Mouse (Mus musculus) spleen, adult 2 months (tissue): Measurements from ENCODE around the gene Emg1. TPM values are rescaled to one million over a fixed set of nuclear protein-coding genes. Genes with fewer than 3 reads are reported as not detected.
A peak's percentile ranks its signal among the peaks of the same experiment; 100 is the strongest.

Source experiments
- DNase-seq, 2 experiments: peaks; one replicate each; pipeline versions ENCODE4 v3.0.0 to v3.0.0-alpha.2; 2012 to 2021; ENCODE audit warnings: low spot score in 2 of 2, low read depth in 1 of 2
- H3K27ac ChIP-seq: fragments of 200-500 bp; 2 replicates; pipeline ENCODE4 v1.5.1; 2012; ENCODE audit warnings: low read length, inconsistent platforms; ENCODE audit not compliant: insufficient read depth
- H3K27me3 ChIP-seq: fragments of 200-500 bp; 2 replicates; pipeline ENCODE4 v1.6.1; 2012; ENCODE audit warnings: mild to moderate bottlenecking, moderate library complexity, low read length, inconsistent platforms; ENCODE audit not compliant: control insufficient read depth, insufficient read depth
- H3K36me3 ChIP-seq: fragments of 200-500 bp; 2 replicates; pipeline ENCODE4 v1.6.1; 2012; ENCODE audit warnings: mild to moderate bottlenecking, low read length, inconsistent platforms; ENCODE audit not compliant: control insufficient read depth, insufficient read depth
- H3K4me1 ChIP-seq: fragments of 200-500 bp; 2 replicates; pipeline ENCODE4 v1.6.1; 2011; ENCODE audit warnings: inconsistent platforms; ENCODE audit not compliant: control insufficient read depth, insufficient read depth, insufficient read length
- H3K4me3 ChIP-seq: fragments of 200-500 bp; 2 replicates; pipeline ENCODE4 v1.5.1; 2011; ENCODE audit warnings: mild to moderate bottlenecking, inconsistent platforms; ENCODE audit not compliant: insufficient read depth, insufficient read length; ENCODE audit errors: extremely low read depth
- CTCF ChIP-seq: fragments of 200-500 bp; IDR thresholded peaks from 2 replicates; pipeline ENCODE4 v1.5.1; 2011; ENCODE audit warnings: mild to moderate bottlenecking, inconsistent platforms; ENCODE audit not compliant: insufficient read depth, insufficient read length, insufficient replicate concordance; ENCODE audit errors: extremely low read depth
- POLR2A ChIP-seq: fragments of 200-500 bp; IDR thresholded peaks from 2 replicates; pipeline ENCODE4 v1.6.1; 2011; ENCODE audit warnings: low read depth, low read length, inconsistent platforms
- WGBS: fragments of 180-500 bp; shearing (Covaris S2); methylation state at CpG from one replicate; pipeline ENCODE4 v1.1.7; 2018; 5-methylcytosine and 5-hydroxymethylcytosine counted together
- polyA plus RNA-seq: library from polyadenylated mRNA; depleted of rRNA; stranded (reverse); fragments of >200 nt; gene quantifications from 2 replicates; pipeline ENCODE4 v1.2.3, GENCODE M21; 2012

The Emg1 gene
- polyA plus RNA-seq, 1 experiment = 47.9 TPM

DNA sequence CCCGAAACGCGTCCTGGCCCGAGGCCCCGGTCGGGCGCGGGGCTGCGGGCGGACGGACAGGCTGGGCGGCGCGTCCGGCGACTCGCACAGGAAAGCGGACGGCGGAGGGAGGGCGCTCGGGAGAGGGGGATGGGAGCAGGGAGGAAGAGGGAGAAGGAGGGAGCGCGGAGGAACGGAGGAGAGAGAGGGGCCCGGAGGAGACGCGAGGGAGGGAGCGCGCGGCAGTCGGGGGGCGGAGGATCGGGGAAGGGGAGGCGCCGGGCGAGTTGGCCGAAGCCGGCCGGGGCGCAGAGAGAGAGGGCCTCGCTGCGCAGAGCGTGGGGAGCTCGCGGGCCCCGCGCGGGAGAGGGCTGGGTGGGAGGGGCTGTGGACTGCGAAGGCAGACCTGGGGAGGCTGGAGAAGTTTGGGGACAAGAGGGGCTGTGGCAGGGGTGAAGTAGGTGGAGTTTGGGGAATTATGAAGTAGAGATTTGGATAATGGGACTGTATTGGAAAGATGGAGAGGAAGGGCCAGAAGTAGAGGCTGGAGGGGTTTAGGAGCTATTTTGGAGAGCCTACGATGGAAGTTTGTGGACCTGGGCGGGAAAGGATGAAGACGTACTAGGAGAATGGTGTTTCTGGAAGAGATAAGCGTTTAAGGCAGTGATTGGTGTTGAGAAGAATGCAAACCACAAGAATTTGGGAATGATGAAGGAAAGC lies 44.8 kb upstream of the Emg1 start:
- peak overlapping the region; percentile 91 for H3K4me3 ChIP-seq
- H3K27ac ChIP-seq = peak overlapping the region; percentile 63
- DNase-seq = peak in 1 of 2 experiments; percentile 55
- H3K27me3 ChIP-seq = no peaks in the 10 kb centered on the region
- WGBS = 5% methylated on average over 48 of the region's 54 CpGs
- no peaks in the 10 kb centered on the region; the same call in 1 of the 2 replicates for H3K4me1 ChIP-seq
- TF ChIP-seq CTCF (no peak), POLR2A (no peak)
- no peaks in the 10 kb centered on the region for H3K36me3 ChIP-seq

DNA sequence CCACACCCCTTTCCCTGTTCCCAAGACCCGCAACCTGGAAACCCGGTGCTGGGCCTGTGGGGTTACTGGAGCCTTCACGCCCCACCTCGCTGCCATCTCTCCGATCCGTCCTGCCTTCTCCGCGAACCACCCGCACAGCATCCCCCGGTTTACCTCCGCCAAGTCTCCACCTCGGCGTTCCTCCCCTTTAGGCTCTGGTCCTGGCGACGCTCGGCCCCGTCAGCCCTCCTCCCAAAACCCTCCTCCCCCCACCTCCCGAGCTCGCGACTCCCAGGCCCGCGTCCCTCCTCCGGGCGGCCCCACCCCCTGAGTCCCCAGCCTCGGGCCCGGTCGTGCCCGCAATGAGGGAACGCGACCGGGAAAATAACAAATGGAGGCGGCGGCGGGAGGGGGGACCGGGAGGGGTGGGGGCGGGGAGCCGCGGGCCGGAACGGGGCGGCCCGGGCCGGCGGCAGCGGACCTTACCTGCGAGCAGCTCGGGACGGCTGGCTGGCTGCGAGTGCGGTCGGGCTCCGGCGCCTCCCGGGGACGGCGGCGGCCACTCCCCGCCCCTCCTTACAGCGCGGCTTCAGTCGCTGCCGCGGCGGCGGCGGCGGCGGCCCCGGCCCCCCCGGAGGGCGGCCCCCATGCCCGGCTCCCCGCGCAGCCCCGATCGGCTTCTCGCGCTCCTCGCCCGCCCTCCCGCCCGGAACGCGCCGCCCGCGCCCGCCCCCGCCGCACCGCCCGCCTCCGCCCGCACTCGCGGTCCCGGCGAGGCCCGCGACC lies 44.0 kb upstream of the Emg1 start, which contains the start of the genes Gm45234 and Atn1:
Gm45234 (minus strand) TSS at position 191 of the 765 bp plus-strand sequence.
Atn1 (minus strand) TSS at position 694 of the 765 bp plus-strand sequence.
- TF ChIP-seq POLR2A (no peak), CTCF (no peak)
- H3K27me3 ChIP-seq = no peaks in the 10 kb centered on the region
- 2% methylated on average over 70 of the region's 100 CpGs for WGBS
- peak in 1 of 2 experiments; percentile 11 for DNase-seq
- H3K27ac ChIP-seq = peak within 1 kb of the TSS; percentile 63
- H3K4me1 ChIP-seq = no peaks in the 10 kb centered on the region; the same call in 1 of the 2 replicates
- peak within 1 kb of the TSS; percentile 91 for H3K4me3 ChIP-seq
- no peaks in the 10 kb centered on the region for H3K36me3 ChIP-seq

DNA sequence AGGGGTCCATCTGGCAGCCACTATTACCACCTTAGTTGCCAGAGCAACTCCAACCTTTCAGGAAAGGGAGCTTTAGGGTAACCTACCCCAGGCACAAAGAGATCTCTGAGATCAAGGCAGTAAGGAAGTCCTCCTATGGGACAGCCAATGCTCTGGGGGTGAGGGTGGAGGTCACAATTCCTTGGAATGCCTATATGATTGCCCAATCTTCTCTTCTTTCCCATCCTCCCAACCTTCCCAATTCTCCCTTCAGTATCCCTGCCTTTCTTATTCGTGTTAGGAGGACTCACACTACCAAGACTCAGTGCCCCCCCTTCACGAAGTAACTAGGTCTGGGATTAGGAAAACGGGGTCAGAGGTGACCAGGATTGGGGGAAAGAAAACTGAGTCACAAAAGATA lies 43.3 kb upstream of the Emg1 start:
- TF ChIP-seq POLR2A (no peak), CTCF (no peak)
- WGBS = 43% methylated on average over 3 of the region's 3 CpGs
- no peaks in the 10 kb centered on the region; the same call in 1 of the 2 replicates for H3K4me1 ChIP-seq

DNA sequence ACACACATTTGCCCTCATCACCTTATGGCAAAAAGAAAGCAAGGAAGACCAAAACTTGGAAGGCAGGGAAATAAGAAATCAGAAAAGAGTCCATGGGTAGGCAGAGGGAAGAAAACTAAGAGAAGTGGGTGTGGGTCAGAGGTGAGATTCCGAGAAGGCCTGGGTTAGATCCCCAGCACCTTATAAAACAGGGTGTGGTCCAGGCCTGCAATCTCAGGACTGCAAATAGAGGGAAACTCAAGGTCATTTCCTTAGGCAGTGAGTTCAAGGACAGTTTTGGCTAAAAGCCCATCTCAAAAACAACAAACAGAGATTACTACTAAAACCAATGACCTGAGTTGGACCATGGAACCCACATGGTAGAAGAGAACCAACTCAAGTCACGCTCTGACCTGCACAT lies 41.9 kb upstream of the Emg1 start:
- Histone ChIP-seq H3K27ac (no peak overlapping the region), H3K4me3 (no peak overlapping the region), H3K27me3 (no peaks in the 10 kb centered on the region), H3K36me3 (peaks cover 4% of the 10 kb centered on the region; the same call in 1 of the 2 replicates), H3K4me1 (no peaks in the 10 kb centered on the region; the same call in 1 of the 2 replicates)
- DNase-seq = no peak
- WGBS = 89% methylated on average over 2 of the region's 2 CpGs
- TF ChIP-seq POLR2A = no peak
- no peak for TF ChIP-seq CTCF

More for the DNA sequence above, 43.3 kb upstream of the Emg1 start:
- Histone ChIP-seq H3K4me3 (peak overlapping the region; percentile 91), H3K36me3 (no peaks in the 10 kb centered on the region), H3K27me3 (no peaks in the 10 kb centered on the region), H3K27ac (no peak overlapping the region)
- no peak for DNase-seq

DNA sequence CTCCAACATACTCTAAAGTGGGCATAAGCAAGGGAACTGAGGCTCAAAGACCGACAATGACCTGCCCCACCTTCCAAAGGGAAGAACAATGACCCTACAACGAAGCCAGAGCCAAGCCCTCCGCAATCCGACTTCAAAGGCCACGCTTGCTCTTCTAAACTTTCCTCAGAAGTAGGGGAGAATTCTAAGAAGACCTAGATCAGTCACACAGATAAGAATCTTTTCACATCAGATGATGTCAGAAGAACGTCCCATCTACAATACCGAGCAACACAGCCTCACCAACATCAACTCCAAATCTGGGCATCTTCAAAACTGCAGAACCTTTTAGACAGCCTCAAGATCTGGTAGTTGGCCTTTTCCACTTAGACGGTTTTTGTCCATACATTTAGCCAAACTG lies 38.4 kb upstream of the Emg1 start:
- H3K4me1 ChIP-seq = peaks cover 4% of the 10 kb centered on the region; the same call in 1 of the 2 replicates
- WGBS = 72% methylated on average over 8 of the region's 8 CpGs
- TF ChIP-seq POLR2A = no peak
- no peak for TF ChIP-seq CTCF
- DNase-seq = no peak
- 0 out of 2 replicates have a peak overlapping the region, but pooled peaks have one; percentile 32 for H3K27ac ChIP-seq
- no peak overlapping the region for H3K4me3 ChIP-seq
- H3K27me3 ChIP-seq = no peaks in the 10 kb centered on the region
- H3K36me3 ChIP-seq = peaks cover 7% of the 10 kb centered on the region

DNA sequence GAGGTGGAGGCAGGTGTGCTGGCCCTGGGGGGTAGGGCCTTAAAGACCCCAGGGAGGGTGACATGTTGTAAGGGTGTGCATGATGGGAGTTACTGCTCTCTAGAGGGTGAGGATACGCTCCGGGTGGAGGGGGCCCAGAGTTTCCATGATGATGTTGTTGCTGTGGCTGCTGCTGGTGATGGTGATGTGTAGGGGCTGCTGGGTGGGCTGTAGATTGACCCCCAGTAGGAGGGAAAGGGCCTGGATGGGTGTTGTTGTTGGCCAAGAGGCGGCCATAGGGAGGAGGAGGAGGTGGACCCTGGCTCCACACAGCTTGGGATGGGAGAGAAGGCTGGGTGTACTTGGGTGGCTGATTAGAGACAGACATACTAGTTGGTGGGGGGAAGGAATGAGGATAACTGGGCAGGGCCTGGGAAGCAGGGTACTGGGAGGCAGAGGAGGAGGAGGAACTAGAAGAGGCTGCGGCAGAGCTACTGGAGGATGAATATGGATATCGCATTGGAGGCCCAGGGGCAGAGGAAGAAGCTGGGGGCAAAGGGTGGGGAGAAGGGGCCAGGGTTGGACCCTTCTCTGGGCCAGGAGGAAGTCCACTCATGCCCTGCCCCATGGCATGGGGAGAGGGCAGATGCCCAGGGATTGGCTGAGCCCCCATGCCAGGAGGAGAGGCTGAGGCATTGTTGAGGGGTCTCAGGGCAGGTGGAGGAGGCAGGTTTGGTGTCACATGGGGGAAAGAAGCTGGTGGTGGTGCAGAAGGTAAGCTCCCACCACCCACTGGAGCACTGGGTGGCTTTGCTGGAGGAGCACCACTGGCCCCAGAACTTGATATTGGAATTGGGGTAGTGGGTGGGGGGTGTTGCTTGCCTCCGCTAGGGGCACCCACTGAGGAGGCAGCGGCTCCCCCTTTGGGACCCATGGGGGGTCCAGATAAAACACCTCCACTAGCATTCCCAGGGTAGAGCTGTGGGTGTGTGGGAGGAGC lies 35.0 kb upstream of the Emg1 start:
- Histone ChIP-seq H3K4me3 (no peak overlapping the region), H3K27me3 (no peaks in the 10 kb centered on the region), H3K36me3 (peaks cover 8% of the 10 kb centered on the region), H3K27ac (no peak overlapping the region), H3K4me1 (peaks cover 16% of the 10 kb centered on the region; the same call in 1 of the 2 replicates)
- TF ChIP-seq CTCF = no peak
- TF ChIP-seq POLR2A = no peak
- no peak for DNase-seq
- WGBS = 94% methylated on average over 7 of the region's 7 CpGs
